Mouse (Mus musculus) embryonic fibroblast, embryonic 13.5 days (primary cell): ENCODE measurements around the gene Gnptg.

Source experiments
- CTCF ChIP-seq: IDR thresholded peaks from 2 replicates; pipeline ENCODE4 v1.5.1; 2011; ENCODE audit warnings: mild to moderate bottlenecking, control low read depth, low read length, moderate library complexity, borderline replicate concordance; ENCODE audit not compliant: insufficient read depth
- POLR2A ChIP-seq: IDR thresholded peaks from 2 replicates; pipeline ENCODE4 v1.6.1; 2011; ENCODE audit warnings: low read depth, mild to moderate bottlenecking, control low read depth, low read length, moderate library complexity

DNA sequence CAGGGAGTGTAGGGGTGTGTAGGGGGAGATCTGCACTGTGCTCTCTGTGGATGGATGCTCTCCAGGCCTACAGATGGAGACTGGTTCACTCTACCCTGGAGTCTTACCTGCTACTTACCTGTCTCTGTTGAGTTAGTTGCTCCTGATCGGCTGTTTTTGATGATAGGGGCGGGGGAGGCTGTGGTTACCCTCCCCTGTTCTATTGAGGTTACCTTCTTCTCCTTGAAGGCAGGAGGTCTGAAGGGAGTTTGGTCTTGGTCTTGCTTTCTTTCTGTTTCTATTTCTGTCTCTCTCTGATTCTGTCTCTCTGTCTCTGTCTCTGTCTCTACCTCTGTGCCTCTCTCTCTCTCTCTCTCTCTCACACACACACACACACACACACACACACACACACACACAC is 15.2 kb upstream of the Gnptg start:
- TF ChIP-seq CTCF (no peak), POLR2A (no peak)
